Mouse (Mus musculus): ENCODE data around the gene Brox.

Gene Brox

GRCm38 (mm10) chr1:183272867-183273818 is 23.9 kb downstream of the Brox start:
- no peak for DNase-seq (ENCODE audit: low spot score)

DNA sequence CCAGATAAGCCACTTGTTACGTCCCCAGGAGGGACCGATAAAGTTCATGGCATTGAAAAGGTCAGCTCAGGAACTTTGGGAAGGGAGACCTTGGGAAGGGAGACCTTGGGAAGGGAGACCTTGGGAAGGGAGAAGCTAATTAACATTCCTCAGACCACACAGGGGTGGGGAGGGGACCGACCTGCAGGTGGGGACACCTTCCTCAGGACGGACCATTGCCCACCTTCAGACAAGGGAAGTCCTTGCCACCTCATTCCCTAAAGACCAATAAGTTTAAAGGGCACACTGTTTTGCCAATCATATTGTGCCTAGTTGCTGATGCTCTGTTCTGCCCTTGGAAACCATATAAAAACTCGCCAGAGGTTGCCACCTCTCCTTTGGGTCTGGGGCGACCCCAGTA is 29.4 kb downstream of the Brox start:
- no peak for DNase-seq (ENCODE audit: low spot score)

DNA sequence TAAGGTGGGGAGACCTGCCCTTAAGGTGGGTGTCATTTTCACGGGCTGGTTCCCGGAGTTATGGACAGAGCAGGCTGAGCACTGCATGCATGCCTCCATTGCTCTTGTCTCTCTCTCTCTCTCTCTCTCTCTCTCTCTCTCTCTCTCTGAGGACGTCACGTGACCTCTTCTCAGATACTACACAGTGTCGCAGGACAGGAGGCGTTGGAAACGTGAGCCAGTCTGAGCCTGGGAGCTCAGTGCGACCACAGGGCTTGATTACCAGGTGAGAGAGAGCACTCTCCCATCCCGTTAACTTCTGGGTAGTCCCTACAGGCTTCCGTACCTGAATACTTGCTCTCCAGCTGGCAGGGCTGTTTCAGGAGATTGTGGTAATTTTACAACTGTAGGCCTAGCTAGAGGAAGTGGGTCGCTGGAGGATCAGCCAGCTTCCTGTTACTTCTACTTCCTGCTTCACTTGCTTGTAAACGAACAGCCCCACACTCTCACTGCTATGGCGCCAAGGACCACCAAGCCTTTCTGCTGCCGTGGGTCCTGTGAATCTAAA is 31.1 kb downstream of the Brox start:
- no peak for DNase-seq (ENCODE audit: low spot score)

DNA sequence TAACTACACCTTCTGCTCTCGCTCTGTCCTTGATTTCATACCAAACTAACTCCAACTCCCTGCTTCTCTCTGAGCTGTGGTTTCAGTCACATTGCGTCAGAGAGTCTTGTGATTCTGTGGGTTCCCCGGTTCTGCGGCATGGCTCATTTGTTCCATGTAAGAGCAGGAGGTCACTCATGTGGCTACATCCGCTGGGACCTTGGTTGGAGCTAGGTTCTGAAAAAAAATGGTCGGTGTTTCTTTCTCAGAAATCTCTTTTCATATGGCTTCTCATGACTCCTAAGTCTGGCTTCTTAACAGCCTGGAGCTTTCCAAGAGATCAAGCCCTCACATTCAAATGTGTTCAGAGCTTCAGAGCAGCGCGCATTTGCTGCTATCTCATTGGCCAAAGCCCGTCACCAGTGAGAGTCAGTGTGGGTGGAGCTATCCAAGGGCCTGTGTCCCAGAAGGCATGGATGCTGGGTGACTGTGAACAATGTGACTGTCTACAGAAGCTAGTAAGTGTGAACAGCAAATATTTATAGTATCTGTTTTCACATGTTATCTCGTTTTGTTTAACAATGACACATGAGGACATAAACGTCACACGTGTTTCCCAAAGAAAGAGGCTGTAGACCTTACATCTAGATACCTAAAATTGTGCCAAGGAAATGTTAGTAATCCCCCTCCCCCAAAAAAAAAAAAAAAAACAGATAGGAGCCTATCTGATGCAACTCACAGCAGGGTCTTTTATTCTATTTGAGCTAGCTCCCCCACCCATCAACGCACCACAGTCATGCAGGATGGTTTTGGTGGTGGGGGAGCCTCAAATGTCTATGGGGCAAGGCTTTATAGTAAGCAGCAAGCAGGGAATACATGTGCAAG is 32.7 kb downstream of the Brox start:
- no peak for DNase-seq (ENCODE audit: low spot score)

DNA sequence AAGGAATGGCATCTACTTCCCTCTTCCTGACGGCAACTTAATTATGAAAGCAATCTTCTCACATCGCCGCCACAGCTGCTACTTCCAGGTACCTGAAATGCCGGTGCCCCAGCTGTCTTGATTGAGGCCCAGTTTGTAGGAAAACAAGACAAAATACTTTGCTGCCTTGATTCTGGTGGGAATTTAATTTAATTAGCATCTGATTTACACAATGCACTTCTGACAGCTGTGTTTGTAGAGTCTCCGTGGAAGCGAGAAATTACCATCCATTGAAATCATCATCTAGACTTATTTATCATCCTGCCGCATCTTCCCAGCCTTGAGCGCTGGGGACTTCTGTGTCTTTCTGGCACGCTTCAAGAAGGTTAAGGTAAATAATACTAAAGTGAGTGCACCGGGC is 44.5 kb downstream of the Brox start:
- DNase-seq (ENCODE audit: low spot score), result no peak

DNA sequence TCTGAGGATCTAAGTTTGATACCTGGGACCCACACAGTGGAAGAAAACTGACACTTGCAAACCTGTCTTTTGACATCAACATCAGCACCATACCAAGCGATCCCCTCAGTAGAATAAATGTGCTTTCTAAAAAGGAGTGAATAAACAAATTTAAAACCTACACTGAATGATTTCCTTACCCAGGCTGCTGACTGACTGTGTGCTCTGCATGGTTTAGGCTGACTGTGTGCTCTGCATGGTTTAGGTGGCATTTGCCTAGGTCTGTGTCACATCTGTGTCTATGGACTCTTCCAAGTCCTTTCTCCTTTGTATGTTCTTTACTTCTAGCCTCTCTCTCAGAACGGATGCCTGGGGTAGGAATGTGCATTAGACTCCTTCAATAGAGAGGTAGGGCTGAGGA is 45.3 kb downstream of the Brox start:
- no peak for DNase-seq (ENCODE audit: low spot score)

GRCm38 (mm10) chr1:183250612-183251011 is 46.5 kb downstream of the Brox start:
- no peak for DNase-seq (ENCODE audit: low spot score)

DNA sequence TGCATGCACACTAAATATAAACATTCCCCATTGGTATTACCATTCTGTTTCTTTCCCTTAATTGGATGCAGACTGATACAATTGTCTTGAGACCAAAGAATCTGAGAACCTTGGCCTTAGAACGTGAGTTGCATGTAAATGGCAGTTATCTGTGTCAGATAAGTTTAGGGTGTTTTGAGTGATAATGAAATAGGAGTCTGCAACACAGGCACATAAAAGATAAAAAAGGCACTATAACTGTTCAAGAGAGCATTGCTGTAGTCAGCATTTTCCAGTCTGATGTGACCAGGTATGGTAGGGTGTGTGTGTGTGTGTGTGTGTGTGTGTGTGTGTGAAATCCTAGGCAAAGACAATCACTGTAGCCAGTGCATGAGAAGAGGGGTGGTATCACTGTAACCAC is 48.9 kb downstream of the Brox start:
- DNase-seq (ENCODE audit: low spot score), result no peak

GRCm38 (mm10) chr1:183243293-183243692 is 53.8 kb downstream of the Brox start:
- DNase-seq (ENCODE audit: low spot score), result no peak

DNA sequence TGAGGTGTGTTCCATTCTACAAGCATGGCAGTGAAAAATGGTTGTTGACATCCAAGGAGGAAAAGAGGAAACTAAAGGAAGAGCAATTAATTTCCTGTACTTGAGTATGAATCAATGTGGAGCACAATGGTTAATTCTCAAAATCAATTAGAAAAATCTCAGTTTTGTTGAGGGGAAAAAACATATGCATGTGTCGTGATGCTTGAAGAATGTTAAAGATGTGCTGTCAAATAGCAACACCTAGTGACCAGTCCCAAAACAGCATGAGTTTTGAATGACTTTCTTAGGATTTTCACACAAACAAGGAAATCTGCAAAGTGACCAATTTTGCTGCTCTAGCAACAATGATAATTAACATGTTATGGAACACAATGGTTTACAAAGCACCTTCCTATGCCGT is 59.2 kb downstream of the Brox start:
- DNase-seq (ENCODE audit: low spot score), result no peak

DNA sequence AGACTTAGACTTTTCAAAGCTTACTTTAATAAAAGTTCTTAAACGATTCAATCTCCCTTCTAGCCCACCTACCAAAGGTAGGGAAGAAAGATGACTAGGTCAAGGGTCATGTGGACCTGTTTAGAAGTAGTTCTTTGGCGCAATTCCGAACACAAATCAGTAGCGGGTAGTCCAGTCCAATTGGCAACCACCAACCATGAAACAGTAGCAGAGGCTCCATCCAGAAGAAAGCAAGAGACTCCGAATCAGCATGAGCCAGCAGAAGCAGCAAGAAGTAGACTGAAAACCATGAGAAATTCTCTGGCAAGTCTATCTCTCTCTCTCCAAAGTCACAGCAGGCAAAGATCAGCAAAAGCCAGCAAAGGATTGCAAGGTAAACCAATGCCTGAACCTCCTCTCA is 60.6 kb downstream of the Brox start:
- DNase-seq (ENCODE audit: low spot score), result no peak

- DNase-seq (ENCODE audit: low spot score), result no peak
Measured at GRCm38 (mm10) chr1:183233679-183234174, 63.3 kb downstream of the Brox start.

- no peak for DNase-seq (ENCODE audit: low spot score)
Measured at GRCm38 (mm10) chr1:183232985-183233678, 63.9 kb downstream of the Brox start.

GRCm38 (mm10) chr1:183227469-183227868 is 69.6 kb downstream of the Brox start:
- DNase-seq (ENCODE audit: low spot score), result no peak
